ENCODE assay signal across 8 mouse cellular contexts in genomic region chr4:133841035-133841434, GRCm38 (mm10). TPM values are rescaled to one million over a fixed set of nuclear protein-coding genes. Genes with fewer than 3 reads are reported as not detected.
DNase-seq lines count a peak whose midpoint lies in the region; ATAC-seq and TF ChIP-seq lines count a peak whose summit lies in the region.

No protein-coding gene starts in this region.

- H3K4me1 ChIP-seq in heart, postnatal 0 days (ENCODE audit: control insufficient read depth, insufficient read depth) = no peaks in the 10 kb centered on the region
- 0 out of 2 replicates have a peak, but pooled peaks cover 5% of the 10 kb centered on the region for H3K4me1 ChIP-seq in heart, embryonic 12.5 days (replicated peaks)
- H3K4me1 ChIP-seq in limb, embryonic 10.5 days = peaks cover 8% of the 10 kb centered on the region; the same call in 1 of the 2 replicates
- peaks cover 13% of the 10 kb centered on the region for H3K4me1 ChIP-seq in kidney, embryonic 15.5 days

- 29% methylated on average over 9 of the region's 9 CpGs for WGBS in heart, postnatal 0 days
- WGBS in heart, embryonic 12.5 days = 26% methylated on average over 9 of the region's 9 CpGs
- WGBS in limb, embryonic 10.5 days = 40% methylated on average over 9 of the region's 9 CpGs
- WGBS in kidney, embryonic 15.5 days = 29% methylated on average over 9 of the region's 9 CpGs

- no peaks in the 10 kb centered on the region for H3K9me3 ChIP-seq in heart, postnatal 0 days (replicated peaks; ENCODE audit: control insufficient read depth, low read length)
- H3K9me3 ChIP-seq in heart, embryonic 12.5 days (replicated peaks) = no peaks in the 10 kb centered on the region
- H3K9me3 ChIP-seq in limb, embryonic 10.5 days (replicated peaks) = no peaks in the 10 kb centered on the region
- H3K9me3 ChIP-seq in kidney, embryonic 15.5 days (replicated peaks) = no peaks in the 10 kb centered on the region

- no peak for TF ChIP-seq EP300 in heart, postnatal 0 days (IDR thresholded peaks at IDR 0.05; ENCODE audit: low read depth)

- H3K4me3 ChIP-seq in heart, postnatal 0 days (ENCODE audit: low read depth, low read length) = no peak overlapping the region
- no peak overlapping the region for H3K4me3 ChIP-seq in heart, embryonic 12.5 days
- no peak overlapping the region for H3K4me3 ChIP-seq in limb, embryonic 10.5 days
- H3K4me3 ChIP-seq in kidney, embryonic 15.5 days (replicated peaks) = no peak overlapping the region

- no peak for DNase-seq in heart, postnatal 0 days (ENCODE audit: low spot score)
- DNase-seq in ES-CJ7 (ENCODE audit: low read depth, low spot score) = peak; percentile 96
- DNase-seq in limb, embryonic 10.5 days (ENCODE audit: low spot score) = no peak
- DNase-seq in spleen, postnatal 14 days (ENCODE audit: low spot score in 2 of 2) = peak; percentile 57 to 60
- DNase-seq in testis, postnatal 14 days (ENCODE audit: low spot score) = no peak
- DNase-seq in ovary, postnatal 10 days (ENCODE audit: low spot score) = no peak

- no peak for TF ChIP-seq CTCF in heart, postnatal 0 days (IDR thresholded peaks at IDR 0.05; ENCODE audit: low read depth)

- ATAC-seq in heart, postnatal 0 days (ENCODE audit: insufficient read depth, low read depth) = no peak
- ATAC-seq in heart, embryonic 12.5 days (ENCODE audit: insufficient number of reproducible peaks, low FRiP score) = no peak
- ATAC-seq in kidney, embryonic 15.5 days (replicated peaks; ENCODE audit: low FRiP score) = no peak

- H3K27me3 ChIP-seq in heart, postnatal 0 days (ENCODE audit: control insufficient read depth, insufficient read depth, low read length) = no peaks in the 10 kb centered on the region
- H3K27me3 ChIP-seq in heart, embryonic 12.5 days (replicated peaks) = no peaks in the 10 kb centered on the region
- H3K27me3 ChIP-seq in limb, embryonic 10.5 days (ENCODE audit: low read depth, poor library complexity, severe bottlenecking) = no peaks in the 10 kb centered on the region
- H3K27me3 ChIP-seq in kidney, embryonic 15.5 days = no peaks in the 10 kb centered on the region

- peak overlapping the region; percentile 15; the same call in 1 of the 2 replicates for H3K27ac ChIP-seq in heart, postnatal 0 days (ENCODE audit: low read depth)
- H3K27ac ChIP-seq in heart, embryonic 12.5 days (ENCODE audit: poor library complexity, severe bottlenecking) = no peak overlapping the region
- peak overlapping the region; percentile 1 for H3K27ac ChIP-seq in limb, embryonic 10.5 days
- no peak overlapping the region for H3K27ac ChIP-seq in kidney, embryonic 15.5 days

- H3K9ac ChIP-seq in heart, postnatal 0 days (replicated peaks; ENCODE audit: low read depth, low read length) = no peak overlapping the region
- no peak overlapping the region for H3K9ac ChIP-seq in heart, embryonic 12.5 days
- H3K9ac ChIP-seq in kidney, embryonic 15.5 days = no peak overlapping the region

- H3K36me3 ChIP-seq in heart, postnatal 0 days (replicated peaks; ENCODE audit: control insufficient read depth, insufficient read depth, low read length) = no peaks in the 10 kb centered on the region
- no peaks in the 10 kb centered on the region for H3K36me3 ChIP-seq in heart, embryonic 12.5 days
- H3K36me3 ChIP-seq in limb, embryonic 10.5 days = 0 out of 2 replicates have a peak, but pooled peaks cover 4% of the 10 kb centered on the region
- H3K36me3 ChIP-seq in kidney, embryonic 15.5 days = no peaks in the 10 kb centered on the region

- no peak overlapping the region for H3K4me2 ChIP-seq in heart, postnatal 0 days (ENCODE audit: low read depth, low read length)
- no peak overlapping the region for H3K4me2 ChIP-seq in heart, embryonic 12.5 days
- no peak overlapping the region for H3K4me2 ChIP-seq in kidney, embryonic 15.5 days

RNA-seq across cellular contexts. Expression of gene Rps6ka1, which starts 46.6 kb away (rescaled TPM):
- total RNA-seq in heart, postnatal 0 days (2014; rRNA removed; ENCODE audit: low replicate concordance) = 8.0 and 16.9 TPM in 2 replicates
- polyA plus RNA-seq in heart, postnatal 0 days (2015; fragmentation: Nextera tagmentation; extraction: Ambion mirVana) = 5.9 and 6.8 TPM in 2 replicates
- polyA plus RNA-seq in heart, embryonic 12.5 days (2016; fragmentation: Nextera tagmentation; extraction: Ambion mirVana) = 21.7 and 23.5 TPM in 2 replicates
- polyA plus RNA-seq in limb, embryonic 10.5 days (2016; fragmentation: Nextera tagmentation; extraction: Ambion mirVana) = 52.1 and 53.3 TPM in 2 replicates
- polyA plus RNA-seq in kidney, embryonic 15.5 days (2015; fragmentation: Nextera tagmentation; extraction: Ambion mirVana) = 44.5 and 47.5 TPM in 2 replicates

Comparison
In these comparisons a context has a peak if more than half of its experiments do, and no peak if none do; other contexts are left out.
1. H3K27ac ChIP-seq: peak in heart, postnatal 0 days (single experiment) and limb, embryonic 10.5 days (single experiment); none in heart, embryonic 12.5 days (single experiment) and kidney, embryonic 15.5 days (single experiment).
2. DNase-seq: peak in ES-CJ7 (single experiment) and spleen, postnatal 14 days (2 of 2); none in heart, postnatal 0 days (single experiment), limb, embryonic 10.5 days (single experiment), testis, postnatal 14 days (single experiment) and ovary, postnatal 10 days (single experiment).